Mouse (Mus musculus): ENCODE measurements around the gene Hacl1. TPM values are rescaled to one million over a fixed set of nuclear protein-coding genes. Genes with fewer than 3 reads are reported as not detected.
A peak's percentile ranks its signal among the peaks of the same experiment; 100 is the strongest.
"Not testable (repeated sequence)": the region's sequence is repeated elsewhere in the genome, so short reads cannot be mapped to it uniquely, and the experiment has no call there.

The Hacl1 gene
- total RNA-seq, 2 experiments from 2014 or later, result 13.5 to 13.9 TPM

DNA sequence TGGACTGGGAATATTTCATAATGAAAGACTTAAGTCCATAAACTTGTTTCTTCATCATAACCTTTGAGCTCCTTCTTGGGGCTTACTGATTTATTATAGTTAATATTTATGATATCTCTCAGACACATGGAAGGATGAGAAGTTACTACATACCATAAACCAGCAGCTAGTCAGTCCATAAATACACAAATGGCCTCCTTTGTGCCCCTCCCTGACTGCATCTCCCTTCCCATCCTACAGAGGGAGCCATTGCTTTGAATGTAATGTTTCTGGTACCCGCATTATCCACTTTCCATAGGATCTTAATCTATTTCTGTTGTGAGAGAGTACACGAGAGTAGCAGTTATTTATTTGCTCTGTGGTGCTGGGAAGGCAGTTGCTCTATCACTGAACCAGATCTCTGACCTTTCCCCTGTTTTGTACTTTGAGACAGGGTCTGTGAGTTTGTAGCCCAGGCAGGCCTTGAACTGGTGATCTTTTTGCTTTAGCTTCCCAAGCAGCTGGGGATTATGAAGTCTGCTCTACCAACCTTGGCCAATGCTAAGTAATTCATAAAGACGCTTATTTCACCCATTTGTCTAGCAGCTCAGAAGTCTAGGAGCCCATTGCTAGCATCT is 4.0 kb upstream of the Hacl1 start:
- DNase-seq, result no peak
- intact Hi-C loops (cut with DNase I), result loop anchor here (5.0 kb wide), 1 partner anchor 437 kb away; no protein-coding TSS in a partner anchor

DNA sequence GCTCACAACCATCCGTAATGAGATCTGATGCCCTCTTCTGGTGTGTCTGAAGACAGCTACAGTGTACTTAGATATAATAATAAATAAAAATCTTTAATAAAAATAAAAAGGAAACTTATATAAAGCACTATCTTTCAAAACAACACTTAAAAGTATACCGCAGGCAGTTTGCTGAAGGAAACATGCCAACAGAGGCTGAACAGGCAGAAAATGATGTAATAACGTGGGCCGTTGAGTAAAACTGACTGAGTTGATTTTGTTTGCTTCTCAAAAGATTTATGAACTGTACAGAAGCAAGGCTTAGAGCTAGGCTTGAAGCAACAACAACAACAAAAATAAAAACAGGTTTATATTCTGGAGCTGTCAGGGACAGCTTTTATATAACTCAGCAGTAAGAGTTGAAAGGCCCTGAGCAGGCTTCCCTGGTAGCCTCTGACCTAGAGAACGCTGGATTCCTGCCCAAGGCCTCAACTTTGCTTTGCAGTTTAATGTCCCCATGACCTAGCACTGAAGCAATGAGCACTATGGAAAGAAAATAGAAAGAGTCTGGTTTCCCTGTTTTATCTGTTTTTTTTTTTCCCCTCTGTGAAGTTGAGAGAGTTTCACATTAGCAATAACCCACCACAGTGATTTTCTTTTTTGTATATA is 3.2 kb upstream of the Hacl1 start:
- intact Hi-C loops (cut with DNase I), result loop anchor here (5.0 kb wide), 1 partner anchor 438 kb away; no protein-coding TSS in a partner anchor
- no peak for DNase-seq

- DNase-seq, result no peak
- intact Hi-C loops (cut with DNase I), result loop anchor here (5.0 kb wide), 1 partner anchor 441 kb away; no protein-coding TSS in a partner anchor
Observed at GRCm38 (mm10) chr14:31641506-31642155, 545 bp upstream of the Hacl1 start.

DNA sequence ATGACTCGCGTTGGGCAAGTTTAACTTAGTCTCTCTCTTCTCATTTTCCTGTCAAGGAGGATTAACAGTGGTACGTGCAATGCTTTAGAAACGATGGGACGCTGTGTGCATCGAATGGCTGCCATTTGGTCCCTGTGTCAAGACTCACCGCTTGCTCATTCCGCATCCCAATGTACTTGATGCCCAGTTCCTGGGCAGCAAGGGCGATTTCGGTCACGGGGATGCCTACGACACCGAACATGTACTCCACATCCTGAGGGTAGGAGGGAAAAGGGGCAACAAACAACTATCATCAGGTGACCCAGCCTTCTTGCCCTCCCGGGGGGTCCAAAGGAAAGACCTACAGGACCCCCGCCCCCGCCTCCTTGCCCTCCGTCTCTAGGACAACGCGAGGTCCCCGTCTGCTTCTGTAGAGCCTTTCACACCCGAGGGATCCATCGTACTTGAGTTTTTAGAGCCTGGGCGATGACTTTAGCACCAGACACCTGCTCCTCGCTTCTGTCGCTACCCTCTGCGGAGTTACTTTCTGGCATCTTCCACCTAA is 668 bp downstream of the Hacl1 start, which contains the start of gene Gm49387:
Gene Gm49387, minus strand, starts transcription at position 533 of the 544 bp plus-strand sequence.
- intact Hi-C loops (cut with DNase I), result loop anchor here (5.0 kb wide), 1 partner anchor 442 kb away; no protein-coding TSS in a partner anchor
- DNase-seq, result peak in 1 of 2 experiments; percentile 41

DNA sequence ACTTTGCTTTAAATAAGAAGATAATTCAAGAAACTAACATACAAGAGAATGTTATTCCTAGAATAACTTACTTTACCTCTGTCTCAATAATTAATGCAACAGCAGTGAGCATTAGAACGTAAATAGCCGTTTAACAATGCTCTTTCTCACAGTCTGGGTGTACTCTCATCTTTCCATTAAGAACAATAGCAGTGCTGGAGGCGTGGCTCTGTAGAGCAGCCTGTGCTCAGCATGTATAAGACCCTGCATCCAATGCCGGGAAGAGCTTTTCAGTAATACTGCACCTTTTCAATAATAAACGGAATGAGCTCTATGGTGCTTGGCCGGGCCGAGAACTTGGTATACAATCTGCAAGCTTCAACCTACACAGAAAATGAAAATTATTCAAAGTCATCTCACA is 10.4 kb downstream of the Hacl1 start:
- no peak for DNase-seq
- intact Hi-C loops (cut with DNase I), result no loop called here

GRCm38 (mm10) chr14:31622748-31623147 is 18.3 kb downstream of the Hacl1 start:
- intact Hi-C loops (cut with DNase I), result no loop called here

DNA sequence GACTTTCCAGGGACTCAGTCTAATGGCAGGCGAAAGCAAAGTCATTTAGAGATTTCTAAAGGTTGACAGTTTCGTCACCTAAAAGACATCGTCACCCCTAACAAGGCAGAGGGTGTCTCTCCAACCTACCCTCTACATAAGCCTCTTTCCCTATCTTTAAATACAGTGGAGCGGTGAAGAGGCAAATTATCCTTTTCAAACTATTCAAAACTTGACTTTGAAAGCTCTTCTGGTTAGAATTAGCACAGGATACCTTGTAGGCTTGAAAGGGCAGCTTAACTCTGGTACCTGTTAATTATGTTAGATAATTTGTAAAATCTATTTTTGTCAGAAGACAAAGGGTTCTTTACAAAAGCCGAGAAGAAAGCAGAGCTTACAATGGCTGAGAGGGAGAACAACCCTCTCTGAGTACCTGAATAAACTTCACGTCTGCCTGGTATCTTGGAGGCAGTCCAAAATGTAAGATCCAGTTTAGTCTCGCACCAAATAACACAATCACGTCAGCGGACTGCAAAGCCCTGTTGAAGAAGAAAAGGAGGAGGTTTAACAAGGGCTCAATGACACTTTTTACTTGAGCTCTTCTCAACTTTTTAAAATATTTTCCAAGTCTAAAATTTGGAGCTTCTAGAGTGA is 20.4 kb downstream of the Hacl1 start:
- intact Hi-C loops (cut with DNase I), result no loop called here
- no peak for DNase-seq

More at GRCm38 (mm10) chr14:31622748-31623147, 18.3 kb downstream of the Hacl1 start:
- no peak for DNase-seq

DNA sequence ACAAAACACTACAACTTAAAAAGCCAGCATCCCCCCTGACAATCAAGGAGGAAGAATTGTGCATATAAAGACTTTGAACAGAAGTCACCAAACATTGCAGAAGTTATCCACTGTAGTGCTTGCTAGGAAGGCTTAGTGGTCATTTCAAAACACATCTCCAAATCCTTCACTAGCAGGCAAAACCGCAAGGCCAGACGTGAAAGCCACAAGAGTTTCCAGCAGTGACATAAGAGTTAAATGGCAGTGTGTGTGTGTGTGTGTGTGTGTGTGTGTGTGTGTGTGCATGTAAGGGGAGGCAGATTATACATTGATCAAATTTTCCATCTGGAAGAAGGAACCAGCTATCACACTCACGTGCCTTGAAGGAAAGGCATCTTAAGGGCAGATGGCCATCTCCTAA is 23.1 kb downstream of the Hacl1 start:
- intact Hi-C loops (cut with DNase I), result no loop called here
- DNase-seq, result no peak

DNA sequence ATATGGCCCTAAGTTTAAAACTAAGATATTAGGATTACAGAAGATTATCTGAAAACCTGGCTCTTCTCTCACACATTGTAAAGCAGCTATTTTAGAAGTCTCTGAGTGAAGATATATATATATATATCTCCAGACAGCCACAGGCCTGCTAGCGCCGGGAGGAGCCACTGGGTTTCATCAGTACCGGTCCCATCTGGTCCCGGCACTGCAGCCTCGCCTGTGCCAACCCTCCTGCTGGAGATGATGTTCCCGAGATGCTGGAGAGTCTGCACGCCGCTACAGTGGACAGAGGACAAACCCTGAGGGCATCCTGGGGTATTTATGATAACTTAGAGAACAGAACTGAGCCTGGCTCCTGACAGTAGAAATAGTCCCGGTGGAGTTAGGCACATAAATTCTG is 23.9 kb downstream of the Hacl1 start:
- no peak for DNase-seq
- intact Hi-C loops (cut with DNase I), result no loop called here

DNA sequence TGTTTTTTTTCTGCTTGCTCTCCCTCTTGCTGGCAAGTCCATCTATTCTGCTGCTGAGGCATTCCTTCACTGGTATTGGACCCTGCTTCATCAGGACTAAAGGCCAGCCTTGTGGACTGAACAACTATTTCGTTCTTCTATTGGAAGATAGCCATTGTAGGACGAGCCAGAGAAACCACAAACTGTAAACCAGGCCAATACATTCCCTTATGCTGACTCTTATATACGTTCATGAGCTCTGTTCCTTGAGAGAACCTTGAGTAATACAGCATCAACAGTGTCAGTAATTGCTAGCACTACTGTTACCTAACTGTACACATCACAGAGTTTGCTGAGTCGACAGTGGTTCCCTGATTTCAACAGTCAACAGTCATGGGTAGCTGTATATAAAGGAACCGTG is 27.4 kb downstream of the Hacl1 start:
- intact Hi-C loops (cut with DNase I), result no loop called here
- no peak for DNase-seq

- intact Hi-C loops (cut with DNase I), result no loop called here
- no peak for DNase-seq
Observed at GRCm38 (mm10) chr14:31611986-31612385, 29.1 kb downstream of the Hacl1 start.

GRCm38 (mm10) chr14:31605514-31605913 is 35.6 kb downstream of the Hacl1 start:
- intact Hi-C loops (cut with DNase I), result loop anchor here (1.0 to 10.0 kb wide), 2 partner anchors 86 to 241 kb away; no protein-coding TSS in a partner anchor

DNA sequence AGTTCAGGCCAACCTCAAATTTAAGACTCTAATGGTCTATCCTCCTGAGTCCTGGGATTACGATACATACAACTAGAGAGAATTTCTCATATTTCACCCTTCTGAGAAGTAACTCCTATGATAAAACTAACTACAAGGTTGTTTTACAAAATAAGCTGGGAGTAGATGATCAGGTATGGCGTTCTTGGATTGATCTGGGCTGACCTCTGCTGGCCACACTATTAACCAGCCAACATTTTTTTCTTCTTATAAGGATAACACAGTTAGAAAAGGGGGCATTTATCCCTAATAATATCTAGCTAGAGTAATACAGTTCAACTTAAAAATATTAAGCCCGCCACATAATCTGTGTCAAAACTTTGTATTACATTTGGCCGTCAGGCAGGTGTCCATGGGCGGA is 36.2 kb downstream of the Hacl1 start:
- peak; percentile 49 to 64 for DNase-seq

More at GRCm38 (mm10) chr14:31605514-31605913, 35.6 kb downstream of the Hacl1 start:
- DNase-seq, result peak in 1 of 2 experiments; percentile 18

GRCm38 (mm10) chr14:31602616-31602979 is 38.5 kb downstream of the Hacl1 start:
- DNase-seq, result not testable (repeated sequence)
- intact Hi-C loops (cut with DNase I), result loop anchor here (5.0 to 10.0 kb wide), 2 partner anchors 45 to 238 kb away; no protein-coding TSS in a partner anchor

More for the DNA sequence above, 36.2 kb downstream of the Hacl1 start:
- intact Hi-C loops (cut with DNase I), result loop anchor here (1.0 to 10.0 kb wide), 3 partner anchors 48 to 240 kb away; no protein-coding TSS in a partner anchor

DNA sequence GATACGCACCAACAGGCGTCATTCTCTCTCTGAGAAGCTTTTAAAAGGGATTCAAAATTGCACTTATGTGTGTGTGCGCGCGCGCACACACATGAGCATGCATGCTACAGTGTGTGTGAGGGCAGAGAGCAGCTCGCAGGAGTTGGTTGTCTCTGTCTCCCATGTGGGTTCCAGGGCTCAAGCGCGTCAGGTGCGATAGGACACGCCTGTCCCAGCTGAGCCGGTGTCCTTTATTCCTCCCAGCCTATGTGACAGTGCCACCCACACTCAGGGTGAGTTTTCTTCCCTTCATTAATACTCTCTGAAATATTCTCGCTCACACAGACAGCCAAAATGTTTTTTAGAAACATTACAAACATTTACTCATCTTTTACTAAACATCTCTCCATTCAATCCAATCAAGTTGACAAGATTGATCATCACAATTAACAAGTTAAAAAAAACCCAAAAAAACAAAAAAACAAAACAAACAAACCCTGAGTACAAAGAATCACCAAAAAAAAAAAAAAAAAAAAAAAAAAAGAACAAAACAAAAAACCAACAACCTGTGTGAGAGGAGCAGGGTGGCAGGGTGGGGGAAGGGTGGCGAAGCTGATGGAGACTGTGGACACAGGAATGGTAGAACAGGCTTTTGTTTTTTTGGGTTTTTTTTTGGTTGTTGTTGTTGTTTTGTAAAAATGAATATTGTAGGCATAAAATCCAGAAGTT is 39.0 kb downstream of the Hacl1 start:
- intact Hi-C loops (cut with DNase I), result loop anchor here (5.0 to 10.0 kb wide), 2 partner anchors 45 to 237 kb away; no protein-coding TSS in a partner anchor
- no peak for DNase-seq

DNA sequence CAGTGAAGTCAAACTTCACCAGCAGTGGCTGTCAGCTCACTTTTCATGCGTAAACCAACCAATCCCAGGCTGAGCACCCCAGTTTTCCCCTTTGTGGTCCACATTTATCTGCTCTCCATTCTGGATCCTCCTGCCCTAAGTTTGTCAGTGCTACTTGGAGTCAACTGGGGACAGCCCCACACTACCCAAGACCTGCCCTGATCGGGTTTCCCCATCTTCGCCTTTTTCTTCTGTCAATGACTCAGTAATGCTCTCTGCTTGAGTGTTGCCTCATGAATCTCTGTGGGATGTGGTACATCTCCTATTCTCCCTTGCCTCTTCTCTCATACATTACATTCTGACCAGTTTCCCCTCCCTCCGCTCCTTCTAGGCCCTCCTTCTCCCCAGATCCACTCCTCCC is 43.6 kb downstream of the Hacl1 start:
- no peak for DNase-seq

DNA sequence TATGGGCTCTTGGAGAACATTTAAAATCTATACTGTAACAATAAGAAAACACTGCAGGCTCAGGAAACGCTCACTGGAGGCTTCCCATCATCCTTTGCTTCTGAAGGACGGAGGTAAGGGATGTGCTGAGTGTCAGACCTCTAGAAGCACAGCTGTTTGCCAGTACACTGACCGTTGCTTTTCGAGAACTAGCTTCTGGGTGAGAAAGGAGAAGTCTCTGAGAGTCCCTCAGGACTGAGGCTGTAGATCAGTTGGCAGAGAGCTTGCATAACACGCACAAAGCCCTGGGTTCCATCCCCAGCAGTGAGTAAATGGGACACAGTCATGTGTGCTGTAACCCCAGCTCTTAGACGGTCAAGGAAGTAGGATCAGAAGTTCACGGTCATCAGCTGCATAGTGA is 44.7 kb downstream of the Hacl1 start:
- no peak for DNase-seq
- intact Hi-C loops (cut with DNase I), result no loop called here

More for the DNA sequence above, 43.6 kb downstream of the Hacl1 start:
- intact Hi-C loops (cut with DNase I), result no loop called here

DNA sequence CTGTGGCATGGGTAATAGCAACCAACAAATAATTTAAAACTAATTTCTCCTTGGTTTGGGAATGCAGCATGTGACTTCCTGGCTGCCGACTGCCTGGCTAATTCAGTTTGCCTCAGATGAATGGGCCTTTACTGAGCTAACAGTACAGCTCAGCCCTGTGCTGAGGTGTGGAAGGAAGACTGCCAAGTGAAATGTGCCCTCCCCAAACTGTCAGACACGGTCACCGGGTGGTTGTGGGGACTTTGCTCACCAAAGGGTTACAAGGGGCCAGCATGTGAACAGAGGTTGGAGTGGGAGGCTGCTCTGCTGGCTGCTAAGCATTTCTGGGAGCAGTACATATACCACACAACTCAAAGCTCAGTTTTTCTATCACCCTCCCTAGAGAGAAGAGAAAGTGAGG is 46.4 kb downstream of the Hacl1 start:
- no peak for DNase-seq
- intact Hi-C loops (cut with DNase I), result no loop called here

- intact Hi-C loops (cut with DNase I), result no loop called here
Observed at GRCm38 (mm10) chr14:31593036-31593435, 48.0 kb downstream of the Hacl1 start.

GRCm38 (mm10) chr14:31591243-31591642 is 49.8 kb downstream of the Hacl1 start, which contains the start of gene Colq:
Colq (minus strand) TSS chr14:31591343.
- intact Hi-C loops (cut with DNase I), result no loop called here
- no peak for DNase-seq

More at GRCm38 (mm10) chr14:31593036-31593435, 48.0 kb downstream of the Hacl1 start:
- no peak for DNase-seq
